Mouse (Mus musculus): ENCODE data around the gene Gm11627.
A peak's percentile ranks its signal among the peaks of the same experiment; 100 is the strongest.

GRCm38 (mm10) chr11:102572866-102573663 lies 6.2 kb downstream of the Gm11627 start:
- TF ChIP-seq CTCF (IDR thresholded peaks at IDR 0.05; ENCODE audit: low read depth, low read length) = peak; percentile 85
- no peak for TF ChIP-seq POLR2A (IDR thresholded peaks at IDR 0.05; ENCODE audit: extremely low read depth, insufficient read depth, low read length)

All from liver, adult 2 months (tissue).